Mouse (Mus musculus) forebrain, postnatal 0 days (tissue): ENCODE measurements at regions not wholly inside any gene's neighbourhood (a gene's known extent, or its start where the extent isn't known, plus 50 kb on each side); places are given as distances from the start of the nearest gene placed in this dataset.

Experiments
- ATAC-seq: fragments of 200-750 bp; cut with Nextera tagmentation; 2 replicates; pipeline ENCODE4 v1.8.0; 2017; ENCODE audit warnings: mild to moderate bottlenecking, moderate library complexity
- DNase-seq: peaks from one replicate; pipeline ENCODE4 v3.0.0-alpha.2; 2015
- H3K27ac ChIP-seq: fragments of 300-500 bp; sonication (generic); 2 replicates; pipeline ENCODE4 v1.5.1; 2014; ENCODE audit warnings: low read depth, mild to moderate bottlenecking, antibody characterized with exemption, low read length, moderate library complexity, mixed read lengths
- H3K27me3 ChIP-seq: fragments of 300-500 bp; sonication (generic); 2 replicates; pipeline ENCODE4 v1.6.1; 2014; ENCODE audit warnings: mild to moderate bottlenecking, low read length, mixed read lengths; ENCODE audit not compliant: insufficient read depth
- H3K36me3 ChIP-seq: fragments of 300-500 bp; sonication (generic); 2 replicates; pipeline ENCODE4 v1.6.1; 2014; ENCODE audit warnings: mild to moderate bottlenecking, moderate library complexity; ENCODE audit not compliant: insufficient read depth
- H3K4me1 ChIP-seq: fragments of 300-500 bp; sonication (generic); 2 replicates; pipeline ENCODE4 v1.6.1; 2014; ENCODE audit warnings: antibody characterized with exemption; ENCODE audit not compliant: insufficient read depth
- H3K4me2 ChIP-seq: fragments of 300-500 bp; sonication (generic); 2 replicates; pipeline ENCODE4 v1.6.1; 2014; ENCODE audit warnings: low read depth, mild to moderate bottlenecking, moderate library complexity
- H3K4me3 ChIP-seq: fragments of 300-500 bp; sonication (generic); 2 replicates; pipeline ENCODE4 v1.5.1; 2014; ENCODE audit warnings: low read depth, low read length, mixed read lengths
- H3K9ac ChIP-seq: fragments of 300-500 bp; sonication (generic); 2 replicates; pipeline ENCODE4 v1.6.1; 2014; ENCODE audit warnings: mild to moderate bottlenecking
- H3K9me3 ChIP-seq: fragments of 300-500 bp; sonication (generic); 2 replicates; pipeline ENCODE4 v1.6.1; 2016; ENCODE audit warnings: low read length
- CTCF ChIP-seq: sonication (generic); IDR thresholded peaks from 2 replicates; pipeline ENCODE4 v1.5.1; 2016; ENCODE audit warnings: antibody characterized with exemption, control low read depth, low read depth
- WGBS: fragments of 180-500 bp; shearing (Covaris S2); extraction: QIAGEN DNeasy Blood & Tissue Kit; methylation state at CpG from one replicate; pipeline ENCODE4 v1.1.7; 2014; 5-methylcytosine and 5-hydroxymethylcytosine counted together

DNA sequence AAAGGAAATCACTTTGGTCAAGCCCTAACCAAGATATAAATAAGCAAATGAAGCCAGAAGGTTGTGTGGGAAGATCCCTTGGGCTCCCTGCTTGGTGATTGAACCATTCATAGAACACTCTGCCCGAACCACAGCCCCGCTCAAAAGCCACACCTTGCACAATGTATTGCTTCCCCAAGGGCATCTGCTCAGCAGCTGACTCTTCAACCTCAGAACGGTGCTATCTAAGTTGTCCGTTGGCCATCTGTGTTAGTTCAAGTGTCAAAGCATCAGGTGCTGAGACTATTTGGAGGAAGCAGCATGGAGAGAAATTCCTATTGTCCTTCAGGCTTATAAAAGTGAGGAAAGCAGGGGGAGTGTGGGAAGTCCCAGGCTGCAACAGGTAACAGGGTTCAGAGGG is 96.8 kb upstream of the 1700056E22Rik start:
- no peaks in the 10 kb centered on the region for H3K4me1 ChIP-seq
- no peak overlapping the region for H3K4me2 ChIP-seq
- no peak for TF ChIP-seq CTCF
- H3K9me3 ChIP-seq, result no peaks in the 10 kb centered on the region
- no peak for ATAC-seq
- no peak overlapping the region for H3K27ac ChIP-seq
- H3K4me3 ChIP-seq, result no peak overlapping the region
- DNase-seq, result no peak
- 93% methylated on average over 4 of the region's 4 CpGs for WGBS
- no peak overlapping the region for H3K9ac ChIP-seq
- no peaks in the 10 kb centered on the region for H3K36me3 ChIP-seq
- no peaks in the 10 kb centered on the region for H3K27me3 ChIP-seq

DNA sequence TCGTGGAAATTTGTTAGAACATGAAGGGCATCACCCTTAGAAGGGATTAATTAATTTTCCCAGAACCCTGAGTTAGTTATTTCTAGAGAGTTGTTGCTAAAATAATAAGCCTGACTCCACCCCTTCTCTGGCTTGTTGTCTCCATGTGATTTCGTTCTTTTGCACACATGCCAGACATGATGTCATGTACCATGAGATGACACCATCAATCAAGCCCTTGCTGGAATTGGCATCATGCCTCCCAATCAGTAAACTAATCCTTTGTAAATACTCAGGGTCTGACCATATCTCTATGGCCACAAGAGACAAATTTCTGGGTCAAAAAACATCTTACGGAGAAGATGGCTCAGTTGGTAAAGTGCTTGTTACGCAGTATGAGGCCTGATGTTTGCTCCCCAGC is 93.2 kb upstream of the 1700056E22Rik start:
- H3K27ac ChIP-seq, result no peak overlapping the region
- WGBS, result 69% methylated on average over 4 of the region's 4 CpGs
- ATAC-seq, result no peak
- no peaks in the 10 kb centered on the region for H3K36me3 ChIP-seq
- no peak overlapping the region for H3K9ac ChIP-seq
- H3K4me2 ChIP-seq, result no peak overlapping the region
- H3K27me3 ChIP-seq, result no peaks in the 10 kb centered on the region
- H3K9me3 ChIP-seq, result no peaks in the 10 kb centered on the region
- no peak for DNase-seq
- no peaks in the 10 kb centered on the region for H3K4me1 ChIP-seq
- no peak for TF ChIP-seq CTCF
- no peak overlapping the region for H3K4me3 ChIP-seq

DNA sequence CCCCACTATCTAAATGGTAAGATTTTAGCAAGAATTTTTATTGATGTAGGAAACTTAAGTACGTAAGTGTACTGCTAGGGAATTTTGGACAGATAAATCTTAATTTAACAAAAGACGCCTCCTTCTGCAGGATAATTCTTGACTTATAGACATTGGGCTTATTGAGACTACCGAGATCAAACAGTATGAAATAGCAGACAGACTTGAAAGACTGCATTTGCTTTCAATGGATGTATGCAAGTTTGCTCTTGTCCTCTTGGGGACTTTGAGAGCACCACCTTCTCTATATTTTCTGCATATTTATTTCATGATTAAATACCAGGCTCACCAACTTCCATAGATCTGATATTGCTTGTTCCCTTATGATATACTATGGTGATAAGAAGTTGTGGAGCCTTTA is 92.8 kb upstream of the 1700056E22Rik start:
- WGBS, result 90% methylated on average over 3 of the region's 3 CpGs
- no peak for ATAC-seq

More for the DNA sequence above, 92.8 kb upstream of the 1700056E22Rik start:
- H3K9ac ChIP-seq, result no peak overlapping the region
- no peak overlapping the region for H3K4me3 ChIP-seq
- no peak for TF ChIP-seq CTCF
- H3K4me2 ChIP-seq, result no peak overlapping the region
- no peak overlapping the region for H3K27ac ChIP-seq
- no peak for DNase-seq
- no peaks in the 10 kb centered on the region for H3K27me3 ChIP-seq
- no peaks in the 10 kb centered on the region for H3K4me1 ChIP-seq
- H3K36me3 ChIP-seq, result no peaks in the 10 kb centered on the region
- H3K9me3 ChIP-seq, result no peaks in the 10 kb centered on the region
